Mouse (Mus musculus) lung, adult 18-20 months (tissue): Measurements from ENCODE around the gene Cdk13.
A peak's percentile ranks its signal among the peaks of the same experiment; 100 is the strongest.

ENCODE experiments used
- DNase-seq, 2 experiments: peaks; one replicate each; pipeline ENCODE4 v3.0.0; 2022; ENCODE audit warnings: mixed read lengths in 2 of 2

Gene Cdk13

GRCm38 (mm10) chr13:17804909-17805613, at the start of gene Cdk13:
Gene Cdk13 (minus strand): TSS chr13:17805097.
- DNase-seq: peak; percentile 99

- DNase-seq: no peak
Observed at GRCm38 (mm10) chr13:17843336-17843735, 38.4 kb upstream of the Cdk13 start.

GRCm38 (mm10) chr13:17842756-17843155, 37.9 kb upstream of the Cdk13 start:
- no peak for DNase-seq

- DNase-seq: no peak
Observed at GRCm38 (mm10) chr13:17839137-17839536, 34.2 kb upstream of the Cdk13 start.

- DNase-seq: peak; percentile 35 to 60
Observed at GRCm38 (mm10) chr13:17838484-17838851, 33.6 kb upstream of the Cdk13 start.

GRCm38 (mm10) chr13:17837610-17838483, 33.0 kb upstream of the Cdk13 start:
- peak in 1 of 2 experiments; percentile 30 for DNase-seq

GRCm38 (mm10) chr13:17836808-17837207, 31.9 kb upstream of the Cdk13 start:
- DNase-seq: no peak

- DNase-seq: no peak
Observed at GRCm38 (mm10) chr13:17832940-17833339, 28.0 kb upstream of the Cdk13 start.

GRCm38 (mm10) chr13:17817226-17817625, 12.3 kb upstream of the Cdk13 start:
- no peak for DNase-seq

GRCm38 (mm10) chr13:17805614-17805975, 698 bp upstream of the Cdk13 start:
- no peak for DNase-seq

- peak; percentile 33 to 42 for DNase-seq
Observed at GRCm38 (mm10) chr13:17804058-17804841, 647 bp downstream of the Cdk13 start.

GRCm38 (mm10) chr13:17803331-17804057, 1.4 kb downstream of the Cdk13 start:
- DNase-seq: peak; percentile 79 to 80

- no peak for DNase-seq
Observed at GRCm38 (mm10) chr13:17802880-17803279, 2.0 kb downstream of the Cdk13 start.

GRCm38 (mm10) chr13:17799735-17800134, 5.2 kb downstream of the Cdk13 start:
- DNase-seq: no peak

GRCm38 (mm10) chr13:17795757-17796456, 9.0 kb downstream of the Cdk13 start:
- no peak for DNase-seq

GRCm38 (mm10) chr13:17783643-17784042, 21.3 kb downstream of the Cdk13 start:
- peak; percentile 12 to 30 for DNase-seq

- no peak for DNase-seq
Observed at GRCm38 (mm10) chr13:17779923-17780322, 25.0 kb downstream of the Cdk13 start.

- no peak for DNase-seq
Observed at GRCm38 (mm10) chr13:17776303-17776702, 28.6 kb downstream of the Cdk13 start.

GRCm38 (mm10) chr13:17775364-17775763, 29.5 kb downstream of the Cdk13 start:
- no peak for DNase-seq

GRCm38 (mm10) chr13:17773112-17773511, 31.8 kb downstream of the Cdk13 start:
- DNase-seq: no peak

GRCm38 (mm10) chr13:17772574-17772973, 32.3 kb downstream of the Cdk13 start:
- DNase-seq: no peak

- DNase-seq: no peak
Observed at GRCm38 (mm10) chr13:17762405-17762804, 42.5 kb downstream of the Cdk13 start.
